10 mouse cellular contexts compared by ENCODE assay signal in the genomic region with DNA sequence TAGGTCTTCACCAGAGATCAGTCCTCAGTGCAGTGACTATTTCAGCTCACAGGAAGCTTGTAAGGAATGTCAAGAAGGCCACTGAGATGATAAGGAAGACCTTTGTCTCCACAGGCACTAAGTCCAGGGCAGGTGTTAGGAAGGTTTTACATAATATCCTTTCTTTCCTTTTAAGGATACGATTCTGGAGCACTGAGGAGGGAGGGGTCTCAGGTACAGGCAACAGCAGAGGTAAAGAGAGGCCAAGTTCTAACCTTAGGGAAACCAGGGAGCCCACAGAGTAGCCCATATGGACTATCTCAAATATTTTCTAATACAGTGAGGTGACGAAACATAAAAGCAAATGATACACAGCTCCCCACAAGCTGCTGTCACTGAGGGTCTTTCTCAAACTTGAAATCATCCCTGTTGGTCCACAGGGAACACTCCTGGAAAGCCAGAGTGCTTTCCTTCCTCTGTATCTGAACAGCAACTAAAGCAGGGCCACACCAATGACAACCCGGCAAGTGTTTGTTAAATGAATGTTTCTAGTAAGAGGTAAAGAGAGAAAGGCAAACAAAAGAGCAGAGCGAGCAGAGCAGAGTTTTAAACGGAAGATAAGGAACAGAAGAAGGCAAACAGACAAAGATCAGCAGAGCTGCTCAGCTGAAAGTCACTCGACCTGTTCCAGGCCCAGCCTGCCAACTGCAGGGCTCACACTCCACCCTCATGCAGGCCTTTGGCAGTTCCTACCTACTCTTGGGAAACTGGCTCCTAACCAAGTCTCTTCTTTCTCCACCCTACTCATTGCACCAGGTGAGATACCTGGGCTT. TPM values are rescaled to one million over a fixed set of nuclear protein-coding genes. Genes with fewer than 3 reads are reported as not detected.
DNase-seq lines count a peak whose midpoint lies in the region; ATAC-seq lines count a peak whose summit lies in the region.
"Had no signal": no experiment of that assay in that cellular context is flagged by ENCODE, and none has a peak within 500 bp of the region (broad histone marks: within the 10 kb centered on the region; RNA-seq: fewer than 3 reads in every experiment).

No protein-coding gene starts in this region.

- no peaks in the 10 kb centered on the region for H3K36me3 ChIP-seq in kidney, embryonic 15.5 days
- H3K36me3 ChIP-seq in heart, embryonic 14.5 days (ENCODE audit: control insufficient read depth, insufficient read depth, low read length): peaks cover 15% of the 10 kb centered on the region
- no peaks in the 10 kb centered on the region for H3K36me3 ChIP-seq in hindbrain, embryonic 10.5 days
- no peaks in the 10 kb centered on the region for H3K36me3 ChIP-seq in midbrain, embryonic 11.5 days (ENCODE audit: control insufficient read depth, insufficient read depth, low read length)

- H3K4me2 ChIP-seq in kidney, embryonic 15.5 days: no peak overlapping the region
- H3K4me2 ChIP-seq in heart, embryonic 14.5 days (ENCODE audit: low read length): no peak overlapping the region
- no peak overlapping the region for H3K4me2 ChIP-seq in midbrain, embryonic 11.5 days

- 65% methylated on average over 6 of the region's 6 CpGs for WGBS in kidney, embryonic 15.5 days
- 13% methylated on average over 6 of the region's 6 CpGs for WGBS in heart, embryonic 14.5 days
- 70% methylated on average over 6 of the region's 6 CpGs for WGBS in hindbrain, embryonic 10.5 days
- 73% methylated on average over 6 of the region's 6 CpGs for WGBS in midbrain, embryonic 11.5 days

- peaks cover 5% of the 10 kb centered on the region; the same call in 1 of the 2 replicates for H3K4me1 ChIP-seq in kidney, embryonic 15.5 days
- peaks cover 14 to 25% of the 10 kb centered on the region in 2 experiments for H3K4me1 ChIP-seq in heart, embryonic 14.5 days (ENCODE audit: control insufficient read depth in 2 of 2, insufficient read depth in 2 of 2, low read length in 2 of 2)
- no peaks in the 10 kb centered on the region for H3K4me1 ChIP-seq in hindbrain, embryonic 10.5 days (replicated peaks)
- no peaks in the 10 kb centered on the region for H3K4me1 ChIP-seq in midbrain, embryonic 11.5 days (ENCODE audit: control insufficient read depth, insufficient read depth, low read length)

- no peaks in the 10 kb centered on the region for H3K27me3 ChIP-seq in kidney, embryonic 15.5 days
- H3K27me3 ChIP-seq in heart, embryonic 14.5 days (ENCODE audit: control insufficient read depth, insufficient read depth, low read length): no peaks in the 10 kb centered on the region
- no peaks in the 10 kb centered on the region for H3K27me3 ChIP-seq in hindbrain, embryonic 10.5 days (ENCODE audit: insufficient read depth, poor library complexity, severe bottlenecking)
- no peaks in the 10 kb centered on the region for H3K27me3 ChIP-seq in midbrain, embryonic 11.5 days (ENCODE audit: control insufficient read depth, insufficient read depth, low read length)

- peak; percentile 31 for DNase-seq in kidney, adult 11 months
- DNase-seq in liver: peak; percentile 22
- peak; percentile 47 for DNase-seq in lung, postnatal 25 days (ENCODE audit: low spot score)
- DNase-seq in hindbrain, embryonic 10.5 days (ENCODE audit: low spot score): no peak
- no peak for DNase-seq in midbrain, embryonic 11.5 days (ENCODE audit: low spot score, missing footprints)
- DNase-seq: cerebellum, adult 9-10 months; thymus, postnatal 25 days had no signal

- H3K4me3 ChIP-seq in kidney, embryonic 15.5 days (replicated peaks): no peak overlapping the region
- H3K4me3 ChIP-seq in heart, embryonic 14.5 days (ENCODE audit: control insufficient read depth in 1 of 2, insufficient read depth in 1 of 2, low read depth in 1 of 2, low read length in 2 of 2): no peak overlapping the region
- H3K4me3 ChIP-seq in hindbrain, embryonic 10.5 days: no peak overlapping the region
- H3K4me3 ChIP-seq in midbrain, embryonic 11.5 days (ENCODE audit: low read depth, low read length): no peak overlapping the region

- no peak for ATAC-seq in kidney, embryonic 15.5 days (replicated peaks; ENCODE audit: low FRiP score)
- no peak for ATAC-seq in heart, embryonic 14.5 days (ENCODE audit: insufficient number of reproducible peaks, insufficient read depth, low FRiP score, low read depth)
- ATAC-seq in erythroid progenitor cell, adult 5-6 weeks (replicated peaks; ENCODE audit: low FRiP score, poor library complexity, severe bottlenecking): no peak
- no peak for ATAC-seq in midbrain, embryonic 11.5 days (ENCODE audit: low FRiP score)

- H3K27ac ChIP-seq in kidney, embryonic 15.5 days: no peak overlapping the region
- peak overlapping the region; percentile 60 to 74 for H3K27ac ChIP-seq in heart, embryonic 14.5 days (replicated peaks in 1 of 2; ENCODE audit: control insufficient read depth in 1 of 2, insufficient read depth in 1 of 2, low read depth in 2 of 2, low read length in 2 of 2)
- no peak overlapping the region for H3K27ac ChIP-seq in hindbrain, embryonic 10.5 days
- H3K27ac ChIP-seq in midbrain, embryonic 11.5 days (ENCODE audit: low read depth, low read length): no peak overlapping the region

- H3K9ac ChIP-seq in kidney, embryonic 15.5 days: no peak overlapping the region
- H3K9ac ChIP-seq in heart, embryonic 14.5 days (ENCODE audit: low read length): 0 out of 2 replicates have a peak overlapping the region, but pooled peaks have one; percentile 36
- H3K9ac ChIP-seq in midbrain, embryonic 11.5 days (ENCODE audit: low read length): no peak overlapping the region

- H3K9me3 ChIP-seq in kidney, embryonic 15.5 days (replicated peaks): no peaks in the 10 kb centered on the region
- H3K9me3 ChIP-seq in heart, embryonic 14.5 days (ENCODE audit: control insufficient read depth, low read length): no peaks in the 10 kb centered on the region
- no peaks in the 10 kb centered on the region for H3K9me3 ChIP-seq in hindbrain, embryonic 10.5 days
- H3K9me3 ChIP-seq in midbrain, embryonic 11.5 days (ENCODE audit: control insufficient read depth, low read length): no peaks in the 10 kb centered on the region

RNA-seq across cellular contexts. Expression of a gene that starts 55.9 kb away (rescaled TPM):
- polyA plus RNA-seq in kidney, embryonic 15.5 days (2015; fragmentation: Nextera tagmentation; extraction: Ambion mirVana): 45.8 and 46.6 TPM in 2 replicates
- polyA plus RNA-seq in heart, embryonic 14.5 days (2014; fragmentation: Nextera tagmentation; extraction: Ambion mirVana): 241 and 266 TPM in 2 replicates
- total RNA-seq in erythroid progenitor cell, adult 5-6 weeks (2015; ENCODE audit: low replicate concordance): 3.6 and 22.6 TPM in 2 replicates
- 5.5 and 6.5 TPM in 2 replicates for total RNA-seq in erythroid progenitor cell, adult 5-6 weeks (2017; ENCODE audit: low replicate concordance)
- polyA plus RNA-seq in hindbrain, embryonic 10.5 days (2016; fragmentation: Nextera tagmentation; extraction: Ambion mirVana): 14.6 and 19.3 TPM in 2 replicates
- polyA plus RNA-seq in midbrain, embryonic 11.5 days (2014; fragmentation: Nextera tagmentation; extraction: Ambion mirVana): 17.5 and 20.3 TPM in 2 replicates

Comparison
In these comparisons a context has a peak if more than half of its experiments do, and no peak if none do; other contexts are left out.
1. DNase-seq: peak in kidney, adult 11 months (single experiment), liver (single experiment) and lung, postnatal 25 days (single experiment); none in hindbrain, embryonic 10.5 days (single experiment) and midbrain, embryonic 11.5 days (single experiment).
2. H3K27ac ChIP-seq: peak in heart, embryonic 14.5 days (2 of 2); none in kidney, embryonic 15.5 days (single experiment), hindbrain, embryonic 10.5 days (single experiment) and midbrain, embryonic 11.5 days (single experiment).